Mouse (Mus musculus) heart, postnatal 0 days (tissue): ENCODE results near the gene Det1. TPM values are rescaled to one million over a fixed set of nuclear protein-coding genes. Genes with fewer than 3 reads are reported as not detected.

Experiments used
- ATAC-seq: fragments of 200-750 bp; cut with Nextera tagmentation; 2 replicates; pipeline ENCODE4 v1.8.0; 2017; ENCODE audit warnings: low read depth, moderate number of reproducible peaks, moderate library complexity; ENCODE audit not compliant: insufficient read depth
- DNase-seq: peaks from one replicate; pipeline ENCODE4 v3.0.0-alpha.2; 2016; ENCODE audit warnings: low spot score
- H3K27ac ChIP-seq: fragments of 300-500 bp; sonication (generic); 2 replicates; pipeline ENCODE4 v1.5.1; 2014; ENCODE audit warnings: low read depth, mild to moderate bottlenecking
- H3K27me3 ChIP-seq: fragments of 300-500 bp; sonication (generic); 2 replicates; pipeline ENCODE4 v1.6.1; 2014; ENCODE audit warnings: low read length, mixed read lengths; ENCODE audit not compliant: control insufficient read depth, insufficient read depth
- H3K36me3 ChIP-seq: fragments of 300-500 bp; sonication (generic); replicated peaks from 2 replicates; pipeline ENCODE4 v1.6.1; 2014; ENCODE audit warnings: low read length, mixed read lengths; ENCODE audit not compliant: control insufficient read depth, insufficient read depth
- H3K4me1 ChIP-seq: fragments of 300-500 bp; sonication (generic); 2 replicates; pipeline ENCODE4 v1.6.1; 2014; ENCODE audit warnings: antibody characterized with exemption; ENCODE audit not compliant: control insufficient read depth, insufficient read depth
- H3K4me2 ChIP-seq: fragments of 300-500 bp; sonication (generic); 2 replicates; pipeline ENCODE4 v1.6.1; 2014; ENCODE audit warnings: low read depth, mild to moderate bottlenecking, low read length, moderate library complexity
- H3K4me3 ChIP-seq: fragments of 300-500 bp; sonication (generic); 2 replicates; pipeline ENCODE4 v1.5.1; 2014; ENCODE audit warnings: low read depth, low read length
- H3K9ac ChIP-seq: fragments of 300-500 bp; sonication (generic); replicated peaks from 2 replicates; pipeline ENCODE4 v1.6.1; 2014; ENCODE audit warnings: low read depth, low read length, mixed read lengths
- H3K9me3 ChIP-seq: fragments of 300-500 bp; sonication (generic); replicated peaks from 2 replicates; pipeline ENCODE4 v1.6.1; 2016; ENCODE audit warnings: low read length; ENCODE audit not compliant: control insufficient read depth
- CTCF ChIP-seq: IDR thresholded peaks from 2 replicates; pipeline ENCODE4 v1.5.1; 2016; ENCODE audit warnings: antibody characterized with exemption, control low read depth, low read depth
- EP300 ChIP-seq: IDR thresholded peaks from 2 replicates; pipeline ENCODE4 v1.6.1; 2016; ENCODE audit warnings: antibody characterized with exemption, low read depth
- WGBS: fragments of 180-500 bp; shearing (Covaris S2); extraction: QIAGEN DNeasy Blood & Tissue Kit; methylation state at CpG from one replicate; pipeline ENCODE4 v1.1.7; 2014; 5-methylcytosine and 5-hydroxymethylcytosine counted together
- polyA plus RNA-seq: library from polyadenylated mRNA; unstranded; fragments of >200 nt; fragmentation: Nextera tagmentation; extraction: Ambion mirVana; gene quantifications from 2 replicates; pipeline ENCODE4 v1.2.1, GENCODE M21; 2015
- total RNA-seq: library from RNA; depleted of rRNA; stranded (reverse); fragments of >200 nt; gene quantifications from 2 replicates; pipeline ENCODE4 v1.2.3, GENCODE M21; 2014; ENCODE audit warnings: low replicate concordance

The Det1 gene
- total and polyA plus RNA-seq, 2 experiments from 2014 or later = 8.2 to 11.1 TPM

DNA sequence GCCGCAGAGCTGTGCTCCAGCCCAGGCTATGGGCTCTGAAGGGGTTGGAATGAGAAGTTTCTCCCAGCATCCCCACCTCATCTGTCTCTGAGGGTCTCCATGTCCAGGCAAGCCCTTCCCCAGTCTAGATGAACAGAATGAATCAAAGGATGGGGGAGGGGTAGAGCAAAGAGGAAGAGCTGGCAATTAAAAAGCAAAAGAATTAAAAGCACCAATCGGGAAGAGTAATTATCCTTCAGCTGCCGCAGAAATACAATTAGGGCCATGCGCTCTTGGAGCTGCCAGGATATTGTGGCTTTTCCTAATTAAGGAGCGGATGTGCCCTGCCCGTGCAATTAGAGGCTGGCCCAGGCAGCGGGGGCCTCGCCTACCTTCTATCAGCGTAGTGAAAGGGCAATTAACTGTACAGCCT lies 40.4 kb upstream of the Det1 start:
- Histone ChIP-seq H3K36me3 (no peaks in the 10 kb centered on the region), H3K4me2 (no peak overlapping the region), H3K27me3 (peaks cover 67% of the 10 kb centered on the region), H3K4me3 (no peak overlapping the region), H3K27ac (no peak overlapping the region), H3K9ac (no peak overlapping the region), H3K9me3 (no peaks in the 10 kb centered on the region), H3K4me1 (no peaks in the 10 kb centered on the region)
- TF ChIP-seq EP300 (no peak), CTCF (no peak)
- ATAC-seq (no peak), DNase-seq (no peak)
- 70% methylated on average over 9 of the region's 9 CpGs for WGBS

DNA sequence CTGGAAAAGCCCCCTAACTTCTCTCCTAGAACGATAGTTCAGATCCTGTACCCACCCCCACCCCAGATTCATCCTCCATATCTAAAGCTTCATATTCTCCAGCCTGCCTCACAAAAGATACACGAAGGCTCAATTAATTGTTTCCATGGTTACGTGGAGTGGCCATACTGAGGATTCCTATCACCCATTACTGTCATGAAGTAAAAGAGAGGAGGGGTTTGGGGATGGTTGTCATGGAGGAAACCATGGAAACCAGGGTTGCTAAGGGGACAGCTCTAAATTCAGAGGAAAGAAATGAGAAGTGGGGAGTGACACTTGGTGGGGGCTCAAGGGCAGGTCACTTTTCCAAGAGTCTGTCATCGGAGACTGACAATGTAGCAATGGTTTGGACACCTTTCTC lies 39.4 kb upstream of the Det1 start:
- ATAC-seq (no peak), DNase-seq (no peak)
- Histone ChIP-seq H3K4me2 (no peak overlapping the region), H3K27me3 (peaks cover 76% of the 10 kb centered on the region), H3K9ac (no peak overlapping the region), H3K4me3 (no peak overlapping the region), H3K27ac (no peak overlapping the region), H3K36me3 (no peaks in the 10 kb centered on the region), H3K4me1 (no peaks in the 10 kb centered on the region), H3K9me3 (no peaks in the 10 kb centered on the region)
- WGBS = 75% methylated on average over 4 of the region's 4 CpGs
- no peak for TF ChIP-seq CTCF
- no peak for TF ChIP-seq EP300

DNA sequence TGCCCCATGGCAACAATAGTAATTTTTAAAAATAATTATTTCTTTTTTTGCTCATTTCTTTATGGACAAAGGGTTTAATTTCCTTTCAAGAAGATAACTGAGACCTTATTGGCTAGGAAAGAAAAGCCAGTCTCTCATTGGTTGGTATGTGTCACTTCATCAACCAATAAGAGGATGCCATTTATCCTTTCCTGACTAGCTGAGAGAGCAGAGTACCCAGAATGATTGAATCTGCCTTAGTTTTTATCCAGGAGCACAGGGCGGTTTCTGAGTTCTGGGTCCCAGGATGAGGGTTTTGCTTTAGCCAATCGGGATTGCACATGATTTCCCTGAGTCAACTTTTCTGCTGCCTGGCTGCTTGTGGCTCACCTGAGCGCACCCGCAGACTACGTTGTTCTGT lies 38.3 kb upstream of the Det1 start:
- Histone ChIP-seq H3K4me1 (no peaks in the 10 kb centered on the region), H3K9me3 (no peaks in the 10 kb centered on the region), H3K4me2 (no peak overlapping the region), H3K9ac (no peak overlapping the region), H3K36me3 (no peaks in the 10 kb centered on the region), H3K27me3 (peaks cover 84% of the 10 kb centered on the region), H3K4me3 (no peak overlapping the region), H3K27ac (no peak overlapping the region)
- 84% methylated on average over 5 of the region's 5 CpGs for WGBS
- ATAC-seq (no peak), DNase-seq (no peak)
- TF ChIP-seq CTCF (no peak), EP300 (no peak)

DNA sequence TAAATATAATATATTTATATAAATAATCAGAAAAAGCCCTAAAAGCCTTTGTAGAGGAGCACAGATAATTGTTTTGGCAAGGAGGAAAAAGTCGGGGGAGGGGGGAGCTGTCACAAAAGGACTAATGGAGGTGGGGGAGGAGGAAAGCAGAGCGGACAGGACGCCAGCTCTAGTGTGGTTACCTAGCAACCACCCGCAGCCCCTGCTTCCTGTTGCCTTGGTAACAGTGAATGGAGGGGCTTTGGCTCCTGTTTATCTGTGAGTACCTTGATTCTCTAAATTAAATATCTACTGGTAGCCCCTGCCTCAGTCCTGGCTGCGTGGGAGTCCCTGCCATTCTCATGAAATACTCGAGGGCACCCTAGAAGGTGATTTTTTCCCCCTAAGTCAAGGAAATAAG lies 37.1 kb upstream of the Det1 start:
- no peaks in the 10 kb centered on the region for H3K4me1 ChIP-seq
- no peak overlapping the region for H3K9ac ChIP-seq
- 17% methylated on average over 6 of the region's 6 CpGs for WGBS
- H3K4me2 ChIP-seq = no peak overlapping the region
- H3K36me3 ChIP-seq = no peaks in the 10 kb centered on the region
- TF ChIP-seq CTCF = no peak
- TF ChIP-seq EP300 = no peak
- no peak for DNase-seq
- peaks cover 82% of the 10 kb centered on the region for H3K27me3 ChIP-seq
- H3K9me3 ChIP-seq = no peaks in the 10 kb centered on the region
- no peak for ATAC-seq
- H3K27ac ChIP-seq = no peak overlapping the region
- H3K4me3 ChIP-seq = no peak overlapping the region

DNA sequence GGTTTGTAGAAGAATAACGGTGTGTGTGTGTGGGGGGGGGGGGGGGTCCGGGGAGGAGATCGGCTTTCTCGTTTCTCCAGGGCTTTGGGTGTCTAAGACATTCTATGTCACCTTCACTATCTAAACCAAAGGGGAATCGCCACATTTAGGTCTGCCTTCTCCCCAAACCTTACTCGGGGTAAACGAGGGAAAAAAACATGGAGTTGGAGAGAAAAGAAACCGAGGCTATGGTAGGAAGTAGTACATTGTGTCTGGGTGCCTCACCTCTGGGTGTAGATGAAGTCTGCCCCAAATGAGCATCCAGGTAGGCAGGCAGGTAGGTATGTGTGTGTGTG lies 36.6 kb upstream of the Det1 start:
- Histone ChIP-seq H3K4me2 (no peak overlapping the region), H3K27ac (no peak overlapping the region), H3K4me1 (no peaks in the 10 kb centered on the region), H3K36me3 (no peaks in the 10 kb centered on the region), H3K27me3 (peaks cover 82% of the 10 kb centered on the region), H3K4me3 (no peak overlapping the region), H3K9me3 (no peaks in the 10 kb centered on the region), H3K9ac (no peak overlapping the region)
- ATAC-seq (no peak), DNase-seq (no peak)
- 20% methylated on average over 8 of the region's 8 CpGs for WGBS
- TF ChIP-seq CTCF (no peak), EP300 (no peak)

DNA sequence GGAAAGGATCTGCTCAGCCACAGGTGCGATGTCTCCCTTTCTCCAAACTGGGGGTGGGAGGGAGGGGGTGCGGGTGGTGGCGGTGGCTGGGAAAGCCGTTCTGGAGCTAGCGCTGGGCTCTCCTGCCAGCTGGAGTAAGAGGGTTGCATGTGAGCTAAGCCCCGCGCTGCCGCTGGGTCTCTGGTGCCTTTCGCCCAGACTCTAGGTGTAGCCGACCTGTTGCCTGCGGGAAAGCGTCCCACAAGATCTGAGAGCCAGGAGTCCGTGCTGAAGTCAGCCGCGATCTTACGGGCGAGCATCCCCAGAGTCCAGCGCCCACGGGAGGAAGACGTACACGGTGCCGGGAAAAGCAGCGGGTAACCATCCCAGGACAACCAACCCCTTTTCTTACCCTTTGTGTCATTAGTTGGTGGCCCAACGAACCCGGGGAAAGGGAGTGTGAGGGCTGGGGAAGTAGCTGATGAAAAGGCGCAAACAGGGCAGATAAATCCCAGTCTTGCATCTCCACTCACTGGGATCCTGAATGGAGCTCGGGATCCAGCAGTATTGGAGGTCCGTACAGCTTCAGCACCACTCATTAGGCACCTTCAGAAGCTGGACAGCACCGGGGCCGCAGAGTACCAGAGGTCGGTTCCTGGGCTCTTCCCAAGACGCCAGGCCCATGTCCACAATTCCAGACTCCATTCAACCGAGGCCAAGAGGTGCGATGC lies 36.1 kb upstream of the Det1 start:
- H3K36me3 ChIP-seq = no peaks in the 10 kb centered on the region
- peaks cover 82% of the 10 kb centered on the region for H3K27me3 ChIP-seq
- WGBS = 4% methylated on average over 34 of the region's 34 CpGs
- H3K9ac ChIP-seq = no peak overlapping the region
- H3K4me3 ChIP-seq = 0 out of 2 replicates have a peak overlapping the region, but pooled peaks have one; percentile 1
- TF ChIP-seq CTCF (no peak), EP300 (no peak)
- H3K4me1 ChIP-seq = no peaks in the 10 kb centered on the region
- ATAC-seq = no peak
- H3K9me3 ChIP-seq = no peaks in the 10 kb centered on the region
- H3K4me2 ChIP-seq = no peak overlapping the region; the same call in 1 of the 2 replicates
- no peak for DNase-seq
- H3K27ac ChIP-seq = no peak overlapping the region
